Mouse (Mus musculus) heart, adult 2 months (tissue): ENCODE results near the gene Sh3d19. TPM values are rescaled to one million over a fixed set of nuclear protein-coding genes. Genes with fewer than 3 reads are reported as not detected.

ENCODE experiments used
- DNase-seq, 2 experiments: peaks; one replicate each; pipeline ENCODE4 v3.0.0; 2021
- H3K27ac ChIP-seq: fragments of 200-600 bp; 2 replicates; pipeline ENCODE4 v1.8.1; 2022
- H3K27me3 ChIP-seq: fragments of 200-500 bp; 2 replicates; pipeline ENCODE4 v1.6.1; 2012; ENCODE audit warnings: mild to moderate bottlenecking, low read length, inconsistent platforms, mixed read lengths; ENCODE audit not compliant: control insufficient read depth, insufficient read depth
- H3K36me3 ChIP-seq: fragments of 200-500 bp; 2 replicates; pipeline ENCODE4 v1.6.1; 2012; ENCODE audit warnings: low read length, inconsistent platforms; ENCODE audit not compliant: control insufficient read depth, insufficient read depth
- H3K4me1 ChIP-seq: fragments of 200-500 bp; 2 replicates; pipeline ENCODE4 v1.6.1; 2011; ENCODE audit warnings: low read length; ENCODE audit not compliant: control insufficient read depth, insufficient read depth
- H3K4me3 ChIP-seq: fragments of 200-600 bp; 2 replicates; pipeline ENCODE4 v1.8.1; 2022
- H3K79me2 ChIP-seq: fragments of 200-500 bp; replicated peaks from 2 replicates; pipeline ENCODE4 v1.6.1; 2012; ENCODE audit warnings: mild to moderate bottlenecking, inconsistent platforms, low read length, moderate library complexity, mixed read lengths; ENCODE audit not compliant: control insufficient read depth, insufficient read depth
- H3K9ac ChIP-seq: fragments of 200-500 bp; 2 replicates; pipeline ENCODE4 v1.6.1; 2012; ENCODE audit warnings: low read depth, mild to moderate bottlenecking, control low read depth, inconsistent platforms, low read length, mixed read lengths
- CTCF ChIP-seq: fragments of 200-600 bp; IDR thresholded peaks from 2 replicates; pipeline ENCODE4 v1.8.1; 2022; ENCODE audit warnings: antibody characterized with exemption, mild to moderate bottlenecking, moderate library complexity
- EP300 ChIP-seq: fragments of 200-500 bp; IDR thresholded peaks from 2 replicates; pipeline ENCODE4 v1.6.1; 2011; ENCODE audit warnings: low read depth, low read length, control low read depth; ENCODE audit not compliant: insufficient read depth
- POLR2A ChIP-seq: fragments of 200-500 bp; IDR thresholded peaks from 2 replicates; pipeline ENCODE4 v1.6.1; 2011; ENCODE audit warnings: mild to moderate bottlenecking, low read depth, low read length, control low read depth; ENCODE audit not compliant: insufficient read depth
- WGBS: fragments of 180-500 bp; shearing (Covaris S2); methylation state at CpG from one replicate; pipeline ENCODE4 v1.1.7; 2018; 5-methylcytosine and 5-hydroxymethylcytosine counted together
- intact Hi-C: fragments of 180-260 bp; cut with DNase I; formaldehyde crosslinking; loops from one replicate; pipeline ENCODE4 v1.15.1; 2025
- polyA plus RNA-seq: library from polyadenylated mRNA; depleted of rRNA; stranded (reverse); fragments of >200 nt; gene quantifications from 2 replicates; pipeline ENCODE4 v1.2.3, GENCODE M21; 2012
- total RNA-seq, 2 experiments: library from RNA; stranded (reverse); gene quantifications; 2 replicates each; pipeline ENCODE4 v1.2.3; 2021

The Sh3d19 gene
- total and polyA plus RNA-seq, 3 experiments = 13.5 to 22.2 (median 19.5) TPM

DNA sequence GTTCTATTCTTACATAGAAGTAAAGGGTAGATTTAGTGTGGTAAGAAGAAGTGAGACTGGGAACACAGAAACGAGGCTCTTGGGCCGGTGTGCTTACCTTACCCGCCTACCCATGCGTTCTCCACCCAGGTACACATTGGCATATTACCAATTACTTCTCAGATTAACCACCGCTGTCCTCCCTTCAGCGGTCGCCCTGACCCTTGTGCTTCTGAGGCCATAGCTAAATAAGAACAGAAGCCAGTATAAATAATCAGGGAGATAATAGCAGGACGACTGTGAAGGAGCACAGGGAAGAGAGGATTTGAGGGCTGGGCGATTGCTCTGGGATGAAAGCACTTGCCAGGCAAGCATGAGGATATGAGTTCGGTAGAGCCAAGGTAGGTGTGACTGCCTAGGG lies 42.9 kb downstream of the Sh3d19 start:
- 52% methylated on average over 10 of the region's 10 CpGs for WGBS
- no peaks in the 10 kb centered on the region for H3K27me3 ChIP-seq

DNA sequence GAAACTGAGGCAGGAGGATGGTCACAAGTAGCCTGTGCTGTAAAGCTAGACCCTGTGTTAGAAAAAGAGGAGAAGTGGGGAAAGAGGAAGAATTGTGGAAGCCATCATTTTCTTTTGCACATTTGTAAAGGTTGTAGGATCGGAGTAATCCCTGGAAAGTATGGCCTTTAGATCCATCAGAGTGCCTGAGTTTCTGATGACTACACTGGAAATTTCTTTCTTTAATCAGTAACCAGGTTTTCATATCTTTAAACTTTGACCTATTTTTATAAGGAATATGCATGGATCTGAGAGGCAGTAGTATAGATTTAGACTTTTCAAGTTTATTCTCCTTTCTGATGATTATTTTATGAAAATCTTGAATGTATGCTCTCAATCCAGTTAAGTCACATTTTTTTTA lies 46.1 kb downstream of the Sh3d19 start:
- intact Hi-C loops = no loop called here
- Histone ChIP-seq H3K4me3 (no peak overlapping the region), H3K27me3 (no peaks in the 10 kb centered on the region), H3K36me3 (no peaks in the 10 kb centered on the region), H3K27ac (no peak overlapping the region), H3K9ac (no peak overlapping the region), H3K4me1 (no peaks in the 10 kb centered on the region), H3K79me2 (no peaks in the 10 kb centered on the region)
- WGBS = 95% methylated on average over 1 of the region's 1 CpGs
- no peak for TF ChIP-seq EP300
- no peak for TF ChIP-seq POLR2A
- TF ChIP-seq CTCF = no peak
- DNase-seq = no peak

More for the DNA sequence above, 42.9 kb downstream of the Sh3d19 start:
- intact Hi-C loops = no loop called here
- no peaks in the 10 kb centered on the region for H3K79me2 ChIP-seq
- H3K27ac ChIP-seq = no peak overlapping the region
- peaks cover 2% of the 10 kb centered on the region; the same call in 1 of the 2 replicates for H3K4me1 ChIP-seq
- no peak for DNase-seq
- H3K4me3 ChIP-seq = no peak overlapping the region
- no peaks in the 10 kb centered on the region for H3K36me3 ChIP-seq
- TF ChIP-seq POLR2A = no peak
- TF ChIP-seq EP300 = no peak
- no peak for TF ChIP-seq CTCF
- no peak overlapping the region for H3K9ac ChIP-seq

DNA sequence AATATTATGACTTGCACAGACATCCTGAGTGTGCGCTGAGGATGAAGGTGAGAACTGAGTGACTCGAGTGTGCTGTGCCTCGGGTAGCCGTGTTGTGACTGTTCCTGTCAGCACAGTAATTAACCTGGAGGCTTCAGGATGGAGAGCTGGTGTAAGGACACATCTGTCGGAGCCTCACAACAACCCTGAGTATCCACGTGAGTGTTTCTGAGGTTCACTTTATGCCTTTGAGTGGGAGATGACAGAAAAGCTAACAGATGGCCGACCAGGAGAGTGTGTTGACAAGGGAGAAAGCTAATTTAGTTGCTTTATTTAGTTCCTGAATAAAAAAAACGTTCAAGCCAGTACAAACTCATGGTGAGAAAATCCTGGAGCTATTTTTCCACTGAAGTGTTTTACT lies 46.6 kb downstream of the Sh3d19 start:
- no peak overlapping the region for H3K9ac ChIP-seq
- H3K36me3 ChIP-seq = no peaks in the 10 kb centered on the region
- no peaks in the 10 kb centered on the region for H3K4me1 ChIP-seq
- TF ChIP-seq CTCF = no peak
- no peak for TF ChIP-seq EP300
- no peak for TF ChIP-seq POLR2A
- H3K79me2 ChIP-seq = no peaks in the 10 kb centered on the region
- intact Hi-C loops = no loop called here
- no peak overlapping the region for H3K4me3 ChIP-seq
- DNase-seq = no peak
- WGBS = 52% methylated on average over 8 of the region's 8 CpGs
- H3K27ac ChIP-seq = no peak overlapping the region
- no peaks in the 10 kb centered on the region for H3K27me3 ChIP-seq

DNA sequence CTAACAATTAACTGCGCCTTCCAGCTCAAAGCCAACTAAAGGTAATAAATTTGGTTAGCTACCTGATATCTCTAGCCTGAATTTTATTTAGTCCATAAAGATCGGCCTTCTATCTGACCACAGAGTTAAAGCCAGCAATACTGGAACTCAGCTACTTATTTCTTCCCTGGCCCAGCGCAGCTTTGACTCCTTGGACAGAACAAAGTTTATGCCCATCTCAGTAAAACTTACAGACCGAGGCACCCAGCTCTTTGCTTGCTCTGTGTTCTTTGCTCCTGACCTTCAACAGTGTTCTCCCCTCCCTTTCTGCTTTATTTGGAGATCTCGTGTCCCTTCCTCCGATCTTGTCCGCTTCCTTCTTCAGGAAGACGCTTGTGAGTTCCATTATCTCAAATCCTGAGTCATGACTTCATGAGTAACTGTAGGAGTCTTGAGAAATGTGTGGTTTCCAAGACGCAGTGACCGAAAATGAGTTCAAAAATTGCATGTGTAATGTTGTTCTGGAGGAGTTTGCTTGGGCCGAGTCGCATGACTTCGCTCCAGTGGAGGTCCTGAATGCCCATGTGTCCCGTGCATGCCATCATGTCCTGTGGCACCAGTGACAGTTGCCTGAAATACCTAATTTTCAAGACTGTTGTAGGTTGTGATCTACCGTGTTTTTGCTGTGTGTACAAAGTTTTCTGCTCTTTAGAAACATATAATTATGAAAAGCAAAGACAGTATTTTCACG lies 50.2 kb downstream of the Sh3d19 start:
- 63% methylated on average over 16 of the region's 16 CpGs for WGBS
- H3K79me2 ChIP-seq = no peaks in the 10 kb centered on the region

DNA sequence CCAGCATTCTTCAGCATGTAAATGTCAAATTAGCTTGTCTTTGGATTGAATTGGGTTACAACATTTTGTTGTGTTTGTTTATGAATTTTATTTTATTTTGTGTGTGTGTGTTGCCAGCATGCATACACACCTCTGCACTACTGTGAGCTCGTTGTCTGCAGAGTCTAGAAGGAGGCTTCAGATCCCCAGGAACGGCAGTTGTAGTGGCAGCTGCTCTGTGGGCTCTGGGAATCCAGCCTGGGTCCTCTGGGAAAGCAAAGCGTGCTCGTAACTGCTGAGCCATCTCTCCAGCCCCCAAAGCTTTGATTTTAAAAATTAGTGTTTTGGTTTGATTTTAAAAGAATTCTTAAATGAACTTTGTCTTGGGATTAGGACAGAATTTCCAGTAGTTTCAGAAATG lies 50.7 kb downstream of the Sh3d19 start:
- no peaks in the 10 kb centered on the region for H3K36me3 ChIP-seq
- H3K27me3 ChIP-seq = no peaks in the 10 kb centered on the region
- no peak overlapping the region for H3K9ac ChIP-seq
- no peaks in the 10 kb centered on the region for H3K79me2 ChIP-seq
- TF ChIP-seq POLR2A = no peak
- no peak for TF ChIP-seq EP300
- TF ChIP-seq CTCF = no peak
- DNase-seq = no peak
- 88% methylated on average over 4 of the region's 4 CpGs for WGBS
- no peak overlapping the region for H3K27ac ChIP-seq
- intact Hi-C loops = no loop called here
- no peak overlapping the region for H3K4me3 ChIP-seq
- H3K4me1 ChIP-seq = no peaks in the 10 kb centered on the region

More for the DNA sequence above, 50.2 kb downstream of the Sh3d19 start:
- DNase-seq = no peak
- H3K4me1 ChIP-seq = no peaks in the 10 kb centered on the region
- intact Hi-C loops = no loop called here
- H3K27me3 ChIP-seq = no peaks in the 10 kb centered on the region
- H3K27ac ChIP-seq = no peak overlapping the region
- no peak overlapping the region for H3K9ac ChIP-seq
- TF ChIP-seq EP300 = no peak
- no peak for TF ChIP-seq POLR2A
- no peak for TF ChIP-seq CTCF
- no peaks in the 10 kb centered on the region for H3K36me3 ChIP-seq
- H3K4me3 ChIP-seq = no peak overlapping the region

DNA sequence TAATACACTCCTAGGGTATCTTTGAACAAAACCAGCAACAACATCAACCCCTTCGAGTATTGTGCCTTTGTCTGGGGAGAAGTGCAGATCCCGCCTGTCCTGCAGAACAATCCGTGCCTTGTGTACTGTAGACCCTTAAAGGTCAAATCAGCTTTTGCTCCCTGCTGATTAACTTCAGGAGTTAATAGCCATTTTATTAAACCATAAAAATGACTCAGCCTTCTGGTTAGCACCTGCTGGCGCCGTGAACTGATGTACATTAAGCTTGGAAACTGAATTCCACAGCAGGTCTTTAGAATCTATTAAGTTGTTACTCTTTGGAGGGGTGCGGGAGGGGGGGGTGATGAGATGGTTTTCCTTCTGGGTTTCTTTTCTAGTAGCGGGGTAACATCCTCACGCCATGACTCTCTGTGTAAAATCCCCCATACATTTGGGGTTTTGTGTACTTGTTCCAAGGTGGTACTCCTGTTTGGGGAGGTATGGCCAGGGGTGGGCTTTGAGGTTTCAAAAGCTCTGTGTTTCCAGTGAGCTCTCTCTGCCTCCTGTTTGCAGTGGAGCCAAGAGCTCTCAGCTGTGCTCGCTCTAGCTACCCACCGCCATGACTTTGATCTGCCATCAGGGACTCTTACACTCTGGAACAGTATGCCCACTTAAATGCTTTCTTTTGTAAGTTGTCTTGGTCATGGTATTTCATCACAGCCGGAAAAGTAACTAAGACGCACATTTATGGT lies 53.3 kb downstream of the Sh3d19 start:
- TF ChIP-seq EP300 = no peak
- TF ChIP-seq CTCF = no peak
- no peak for TF ChIP-seq POLR2A

More for the DNA sequence above, 53.3 kb downstream of the Sh3d19 start:
- Histone ChIP-seq H3K4me1 (no peaks in the 10 kb centered on the region), H3K9ac (no peak overlapping the region), H3K27ac (no peak overlapping the region), H3K79me2 (no peaks in the 10 kb centered on the region), H3K36me3 (no peaks in the 10 kb centered on the region), H3K27me3 (no peaks in the 10 kb centered on the region), H3K4me3 (no peak overlapping the region)
- intact Hi-C loops = no loop called here
- 97% methylated on average over 12 of the region's 12 CpGs for WGBS
- DNase-seq = no peak
